Mouse (Mus musculus): ENCODE measurements at regions not wholly inside any gene's neighbourhood (a gene's known extent, or its start where the extent isn't known, plus 50 kb on each side); places are given as distances from the start of the nearest gene placed in this dataset.

- Histone ChIP-seq H3K4me1 (no peaks in the 10 kb centered on the region), H3K27me3 (replicated peaks) (no peaks in the 10 kb centered on the region), H3K9me3 (peaks cover 5% of the 10 kb centered on the region; the same call in 1 of the 2 replicates), H3K36me3 (replicated peaks; ENCODE audit: low read length) (no peaks in the 10 kb centered on the region), H3K4me3 (replicated peaks) (no peak overlapping the region)
- TF ChIP-seq FLI1 (IDR thresholded peaks at IDR 0.05; ENCODE audit: low read length) (no peak), GATA1 (IDR thresholded peaks at IDR 0.05; ENCODE audit: borderline replicate concordance, low read length) (no peak)
Measured at GRCm38 (mm10) chr16:86346916-86347315, 445.3 kb upstream of the Adamts5 start.

- Histone ChIP-seq H3K27me3 (replicated peaks) (no peaks in the 10 kb centered on the region), H3K36me3 (replicated peaks; ENCODE audit: low read length) (no peaks in the 10 kb centered on the region), H3K9me3 (peaks cover 5% of the 10 kb centered on the region; the same call in 1 of the 2 replicates), H3K4me1 (no peaks in the 10 kb centered on the region), H3K4me3 (replicated peaks) (no peak overlapping the region)
- TF ChIP-seq GATA1 (IDR thresholded peaks at IDR 0.05; ENCODE audit: borderline replicate concordance, low read length) (no peak), FLI1 (IDR thresholded peaks at IDR 0.05; ENCODE audit: low read length) (no peak)
Measured at GRCm38 (mm10) chr16:86340311-86340710, 438.7 kb upstream of the Adamts5 start.

GRCm38 (mm10) chr16:86325406-86325805 is 423.8 kb upstream of the Adamts5 start:
- no peaks in the 10 kb centered on the region for H3K9me3 ChIP-seq
- TF ChIP-seq FLI1 (IDR thresholded peaks at IDR 0.05; ENCODE audit: low read length): no peak
- no peak for TF ChIP-seq GATA1 (IDR thresholded peaks at IDR 0.05; ENCODE audit: borderline replicate concordance, low read length)
- no peaks in the 10 kb centered on the region for H3K4me1 ChIP-seq
- H3K4me3 ChIP-seq (replicated peaks): no peak overlapping the region
- H3K27me3 ChIP-seq (replicated peaks): no peaks in the 10 kb centered on the region
- no peaks in the 10 kb centered on the region for H3K36me3 ChIP-seq (replicated peaks; ENCODE audit: low read length)

- TF ChIP-seq GATA1 (IDR thresholded peaks at IDR 0.05; ENCODE audit: borderline replicate concordance, low read length): no peak
- H3K4me1 ChIP-seq: no peaks in the 10 kb centered on the region
- no peaks in the 10 kb centered on the region for H3K27me3 ChIP-seq (replicated peaks)
- no peak overlapping the region for H3K4me3 ChIP-seq (replicated peaks)
- H3K9me3 ChIP-seq: no peaks in the 10 kb centered on the region
- no peaks in the 10 kb centered on the region for H3K36me3 ChIP-seq (replicated peaks; ENCODE audit: low read length)
Measured at GRCm38 (mm10) chr16:86318898-86319297, 417.3 kb upstream of the Adamts5 start.

GRCm38 (mm10) chr16:86309696-86310095 is 408.1 kb upstream of the Adamts5 start:
- Histone ChIP-seq H3K9me3 (no peaks in the 10 kb centered on the region), H3K4me1 (no peaks in the 10 kb centered on the region), H3K27me3 (replicated peaks) (no peaks in the 10 kb centered on the region), H3K36me3 (replicated peaks; ENCODE audit: low read length) (no peaks in the 10 kb centered on the region), H3K4me3 (replicated peaks) (no peak overlapping the region)
- TF ChIP-seq GATA1 (IDR thresholded peaks at IDR 0.05; ENCODE audit: borderline replicate concordance, low read length): no peak
- TF ChIP-seq FLI1 (IDR thresholded peaks at IDR 0.05; ENCODE audit: low read length): no peak

- Histone ChIP-seq H3K4me1 (no peaks in the 10 kb centered on the region), H3K9me3 (no peaks in the 10 kb centered on the region), H3K4me3 (replicated peaks) (no peak overlapping the region), H3K27me3 (replicated peaks) (no peaks in the 10 kb centered on the region), H3K36me3 (replicated peaks; ENCODE audit: low read length) (no peaks in the 10 kb centered on the region)
- TF ChIP-seq FLI1 (IDR thresholded peaks at IDR 0.05; ENCODE audit: low read length): no peak
- TF ChIP-seq GATA1 (IDR thresholded peaks at IDR 0.05; ENCODE audit: borderline replicate concordance, low read length): no peak
Measured at GRCm38 (mm10) chr16:86303869-86304268, 402.2 kb upstream of the Adamts5 start.

GRCm38 (mm10) chr16:86302451-86303145 is 401.0 kb upstream of the Adamts5 start:
- no peaks in the 10 kb centered on the region for H3K27me3 ChIP-seq (replicated peaks)
- TF ChIP-seq FLI1 (IDR thresholded peaks at IDR 0.05; ENCODE audit: low read length): no peak
- no peak for TF ChIP-seq GATA1 (IDR thresholded peaks at IDR 0.05; ENCODE audit: borderline replicate concordance, low read length)
- no peaks in the 10 kb centered on the region for H3K4me1 ChIP-seq
- no peaks in the 10 kb centered on the region for H3K9me3 ChIP-seq
- H3K4me3 ChIP-seq (replicated peaks): no peak overlapping the region
- no peaks in the 10 kb centered on the region for H3K36me3 ChIP-seq (replicated peaks; ENCODE audit: low read length)

- no peaks in the 10 kb centered on the region for H3K27me3 ChIP-seq (replicated peaks)
- no peaks in the 10 kb centered on the region for H3K9me3 ChIP-seq
- no peak for TF ChIP-seq GATA1 (IDR thresholded peaks at IDR 0.05; ENCODE audit: borderline replicate concordance, low read length)
- no peak for TF ChIP-seq FLI1 (IDR thresholded peaks at IDR 0.05; ENCODE audit: low read length)
- no peaks in the 10 kb centered on the region for H3K4me1 ChIP-seq
- no peak overlapping the region for H3K4me3 ChIP-seq (replicated peaks)
- no peaks in the 10 kb centered on the region for H3K36me3 ChIP-seq (replicated peaks; ENCODE audit: low read length)
Measured at GRCm38 (mm10) chr16:86294436-86294835, 392.8 kb upstream of the Adamts5 start.

GRCm38 (mm10) chr16:86281326-86281725 is 379.7 kb upstream of the Adamts5 start:
- Histone ChIP-seq H3K9me3 (peaks cover 3% of the 10 kb centered on the region; the same call in 1 of the 2 replicates), H3K36me3 (replicated peaks; ENCODE audit: low read length) (no peaks in the 10 kb centered on the region), H3K4me3 (replicated peaks) (no peak overlapping the region)

GRCm38 (mm10) chr16:86277031-86277430 is 375.4 kb upstream of the Adamts5 start:
- H3K4me3 ChIP-seq (replicated peaks): no peak overlapping the region
- H3K4me1 ChIP-seq: no peaks in the 10 kb centered on the region
- H3K36me3 ChIP-seq (replicated peaks; ENCODE audit: low read length): no peaks in the 10 kb centered on the region
- H3K27me3 ChIP-seq (replicated peaks): no peaks in the 10 kb centered on the region
- peaks cover 3% of the 10 kb centered on the region; the same call in 1 of the 2 replicates for H3K9me3 ChIP-seq
- no peak for TF ChIP-seq GATA1 (IDR thresholded peaks at IDR 0.05; ENCODE audit: borderline replicate concordance, low read length)
- TF ChIP-seq FLI1 (IDR thresholded peaks at IDR 0.05; ENCODE audit: low read length): no peak

More at GRCm38 (mm10) chr16:86281326-86281725, 379.7 kb upstream of the Adamts5 start:
- TF ChIP-seq GATA1 (IDR thresholded peaks at IDR 0.05; ENCODE audit: borderline replicate concordance, low read length) (no peak), FLI1 (IDR thresholded peaks at IDR 0.05; ENCODE audit: low read length) (no peak)
- Histone ChIP-seq H3K27me3 (replicated peaks) (no peaks in the 10 kb centered on the region), H3K4me1 (no peaks in the 10 kb centered on the region)
